Mouse (Mus musculus): ENCODE data around the gene Creg2.

GRCm38 (mm10) chr1:39678883-39679282, 27.6 kb upstream of the Creg2 start:
- no peak for TF ChIP-seq POLR2A (IDR thresholded peaks at IDR 0.05; ENCODE audit: extremely low read depth, insufficient read depth, low read length)
- no peak for TF ChIP-seq CTCF (IDR thresholded peaks at IDR 0.05; ENCODE audit: low read depth, low read length)
